Mouse (Mus musculus) telencephalon, adult 2 months (tissue): Measurements from ENCODE around the gene Zswim1.
A peak's percentile ranks its signal among the peaks of the same experiment; 100 is the strongest.
"Not testable (repeated sequence)": the region's sequence is repeated elsewhere in the genome, so short reads cannot be mapped to it uniquely, and the experiment has no call there.

Experiments
- DNase-seq: peaks from one replicate; pipeline ENCODE4 v3.0.0-alpha.2; 2011; ENCODE audit warnings: low read depth, low spot score

The Zswim1 gene

DNA sequence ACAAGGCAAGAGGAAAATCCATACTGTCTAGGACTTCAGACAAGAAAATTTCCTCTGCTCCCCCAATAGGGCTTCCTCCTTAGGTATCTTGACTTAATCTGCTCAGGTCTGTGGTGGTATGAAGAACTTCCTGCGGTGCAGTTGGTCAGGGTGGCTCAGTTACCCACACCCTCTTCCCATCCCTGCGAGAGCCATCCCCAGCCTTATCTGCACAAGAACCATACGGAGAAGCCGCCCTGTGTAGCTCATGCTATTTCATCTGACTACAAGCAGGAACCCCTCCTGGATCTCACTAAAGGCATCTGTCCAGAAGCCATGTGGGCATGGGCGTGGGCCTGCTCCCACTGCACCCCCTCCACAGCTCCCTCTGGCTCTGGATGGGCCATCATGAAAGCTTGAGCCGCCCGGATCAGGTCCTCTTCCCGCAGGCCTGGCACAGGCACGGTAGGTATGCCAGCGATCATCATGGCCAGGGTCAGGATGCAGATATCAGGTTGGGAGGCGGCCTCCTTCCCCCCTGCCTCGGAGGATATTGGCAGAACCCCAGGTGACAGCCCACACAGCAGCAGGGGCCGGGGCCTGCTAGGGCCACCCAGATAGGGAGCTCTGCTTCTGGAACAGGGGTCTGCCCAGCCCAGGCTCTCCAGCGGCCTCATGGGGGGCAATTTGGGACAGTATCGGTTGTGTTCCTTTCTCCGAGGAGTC, 4.8 kb downstream of the Zswim1 start:
- no peak for DNase-seq

DNA sequence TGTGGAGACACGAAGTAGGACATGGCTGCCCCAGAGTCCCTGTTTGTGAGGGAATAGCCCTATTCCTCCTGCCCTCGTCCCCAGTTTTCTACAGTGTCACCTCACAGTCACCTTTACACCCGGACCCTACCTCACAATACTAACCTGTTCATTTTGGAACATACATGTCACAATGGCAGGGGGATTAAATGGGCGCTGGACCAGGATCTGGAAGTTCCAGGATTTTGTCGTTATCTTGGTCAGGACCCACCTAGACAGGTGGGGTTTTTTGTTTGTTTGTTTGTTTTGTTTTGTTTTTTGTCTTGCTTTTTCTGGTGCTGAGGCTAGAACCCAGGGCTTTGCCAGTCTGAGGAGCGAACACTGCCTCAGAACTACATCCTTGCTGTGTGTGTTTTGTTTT, 6.0 kb downstream of the Zswim1 start, which contains the start of gene Spata25:
Spata25 (minus strand) TSS at position 101 of the 400 bp plus-strand sequence.
- no peak for DNase-seq

DNA sequence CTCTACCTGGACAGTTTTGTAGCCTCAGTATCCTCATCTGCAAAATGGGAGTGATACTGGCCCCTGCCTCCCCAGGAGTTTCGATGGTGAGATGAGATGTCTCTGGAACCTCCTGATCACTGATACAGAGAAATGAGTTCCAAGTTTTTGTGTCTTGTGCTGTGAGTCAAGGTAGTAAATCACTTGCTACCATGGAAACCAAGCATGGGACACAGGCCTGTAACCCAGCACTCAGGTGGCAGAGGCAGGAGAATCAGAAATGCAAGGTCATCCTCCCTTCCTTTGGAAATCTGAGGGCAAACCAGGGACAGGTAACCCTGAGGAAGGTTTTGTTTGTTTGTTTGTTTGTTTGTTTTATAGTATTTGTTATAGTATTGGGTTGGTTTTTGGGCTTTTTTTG, 6.6 kb downstream of the Zswim1 start:
- no peak for DNase-seq

DNA sequence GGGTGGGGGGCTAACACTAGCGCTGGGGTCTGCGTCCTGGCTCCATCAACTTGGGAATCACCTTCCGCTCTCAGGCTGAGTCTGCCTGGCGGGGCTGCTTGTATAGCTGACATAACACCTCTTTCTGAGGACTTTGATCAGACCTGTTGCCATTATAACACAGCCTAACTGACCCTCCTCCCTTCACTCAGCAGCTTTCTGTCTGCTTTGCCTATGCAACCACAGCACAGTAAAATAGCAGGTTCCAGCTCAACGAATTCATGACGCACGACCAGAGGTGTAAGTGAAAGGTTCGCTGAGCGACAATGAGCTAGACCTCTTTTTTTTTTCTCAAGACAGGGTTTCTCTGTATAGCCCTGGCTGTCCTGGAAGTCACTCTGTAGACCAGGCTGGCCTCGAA, 8.5 kb downstream of the Zswim1 start:
- no peak for DNase-seq

DNA sequence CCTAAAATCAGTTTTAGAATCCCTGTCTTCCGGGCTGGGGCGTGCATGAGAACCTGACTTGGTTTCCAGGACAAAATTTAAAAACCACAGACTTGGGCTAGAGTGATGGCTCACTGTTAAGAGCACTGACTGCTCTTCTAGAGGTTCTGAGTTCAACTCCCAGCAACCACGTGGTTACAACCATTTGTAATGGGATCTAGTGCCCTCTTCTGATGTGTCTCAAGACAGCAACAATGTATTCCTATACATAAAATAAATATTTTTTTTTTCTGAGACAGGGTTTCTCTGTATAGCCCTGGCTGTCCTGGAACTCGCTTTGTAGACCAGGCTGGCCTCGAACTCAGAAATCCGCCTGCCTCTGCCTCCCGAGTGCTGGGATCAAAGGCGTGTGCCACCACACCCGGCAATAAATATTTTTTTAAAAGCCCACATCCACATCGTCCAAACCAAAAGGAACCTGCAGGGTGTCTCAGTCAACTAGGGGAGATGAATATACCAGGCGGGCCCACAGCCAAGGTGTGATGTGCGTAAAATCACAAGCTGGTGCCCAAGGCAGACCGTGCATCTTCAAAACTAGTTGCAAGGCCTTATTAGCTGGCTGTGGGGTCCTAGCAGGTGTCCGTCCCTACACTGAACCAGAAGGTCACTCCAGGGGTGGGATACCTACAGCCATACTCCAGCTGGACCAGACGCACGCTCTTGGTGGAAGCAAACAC, 9.7 kb downstream of the Zswim1 start:
- no peak for DNase-seq

DNA sequence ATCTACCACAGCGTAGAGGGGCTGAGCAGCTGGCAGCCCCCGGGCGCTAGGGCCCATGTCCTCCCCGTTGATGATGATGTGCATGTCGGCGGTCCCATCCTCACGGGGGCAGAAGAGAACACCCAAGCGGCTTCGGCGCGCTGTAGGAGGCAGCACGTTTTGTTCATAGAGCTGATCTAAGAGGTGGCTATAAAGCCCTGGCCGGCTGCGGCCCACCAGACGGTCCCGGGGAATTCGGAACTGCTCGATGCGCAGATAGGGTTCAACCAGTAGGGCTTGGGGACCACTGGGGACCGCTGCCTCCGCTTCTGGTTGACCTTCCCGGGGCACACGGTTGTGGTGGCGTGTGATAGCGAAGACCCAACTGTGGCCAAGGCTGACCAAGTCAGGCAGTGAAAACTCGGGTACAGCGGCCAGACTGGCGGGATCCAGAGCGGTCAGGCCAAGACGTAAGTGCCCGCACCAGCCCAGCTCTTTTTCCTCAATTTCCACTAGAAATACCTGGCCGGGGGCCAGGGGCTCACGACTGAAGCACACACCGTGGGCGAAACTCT, 10.3 kb downstream of the Zswim1 start, which contains the start of gene Ctsa:
Ctsa (plus strand) TSS at position 126 of the 554 bp plus-strand sequence.
- peak; percentile 48 for DNase-seq

DNA sequence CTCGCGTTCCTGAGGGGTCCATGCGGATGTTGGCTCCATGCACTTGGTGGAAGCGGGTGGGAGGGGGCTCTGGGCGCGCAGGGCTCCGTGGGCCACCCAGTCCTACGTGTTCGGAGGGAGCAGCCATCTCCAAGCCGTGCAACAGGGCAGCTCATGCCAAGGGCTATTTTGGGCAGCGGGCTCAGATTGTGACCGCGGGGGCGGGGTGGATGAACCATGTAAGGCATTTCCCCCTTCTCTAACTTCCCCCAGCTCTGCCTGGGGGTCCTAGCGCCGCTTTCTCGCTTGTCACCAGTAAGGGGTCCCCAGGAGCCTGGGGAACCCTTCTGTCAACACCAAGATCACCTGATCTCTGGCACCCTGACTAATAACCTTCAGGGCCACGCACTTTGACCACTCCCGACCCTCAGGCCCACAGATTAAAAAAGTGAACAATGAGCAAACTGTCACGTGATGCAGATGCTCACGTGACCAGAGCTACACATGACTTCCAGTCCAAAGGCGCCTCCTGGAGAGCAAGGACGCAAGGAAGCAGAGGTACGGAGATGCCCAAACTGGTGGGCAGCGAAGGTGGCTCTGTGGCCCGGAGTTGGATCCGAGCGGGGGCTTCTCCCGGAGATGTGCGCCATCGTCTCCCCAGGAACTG, 11.0 kb downstream of the Zswim1 start, which contains the start of gene Neurl2:
Neurl2 (minus strand) TSS at position 143 of the 646 bp plus-strand sequence.
- peak; percentile 91 for DNase-seq

DNA sequence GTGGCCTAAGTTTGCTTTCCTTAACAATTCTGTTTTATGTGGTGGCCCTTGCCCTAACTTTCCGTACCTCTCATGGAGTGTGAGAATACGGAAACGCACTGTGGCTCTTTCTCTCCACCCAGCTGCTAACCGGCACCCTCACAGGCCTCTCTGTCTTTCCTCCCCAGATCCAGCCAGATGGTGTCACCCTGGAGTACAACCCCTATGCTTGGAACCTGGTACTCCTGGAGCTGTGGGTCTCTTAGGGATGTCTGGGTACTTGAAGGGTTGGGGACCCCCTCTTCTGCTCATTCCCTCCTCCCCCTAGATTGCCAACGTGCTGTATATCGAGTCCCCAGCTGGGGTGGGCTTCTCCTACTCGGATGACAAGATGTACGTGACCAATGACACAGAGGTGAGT, 12.0 kb downstream of the Zswim1 start:
- no peak for DNase-seq

DNA sequence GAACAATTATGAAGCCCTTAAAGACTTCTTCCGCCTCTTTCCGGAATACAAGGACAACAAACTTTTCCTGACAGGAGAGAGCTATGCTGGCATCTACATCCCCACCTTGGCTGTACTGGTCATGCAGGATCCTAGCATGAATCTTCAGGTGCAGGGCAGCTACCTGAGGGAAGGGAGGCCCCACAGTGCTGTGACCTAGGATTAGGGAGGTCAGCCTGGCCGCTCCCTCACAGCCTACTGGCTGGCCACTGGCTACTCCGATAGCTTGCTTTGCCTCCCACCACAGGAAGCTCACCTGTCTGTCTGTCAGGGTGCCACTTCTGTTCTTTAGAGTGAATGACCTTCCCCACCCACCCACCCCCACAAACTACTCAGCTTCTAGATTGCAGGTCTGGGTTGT, 12.7 kb downstream of the Zswim1 start:
- DNase-seq, result no peak

DNA sequence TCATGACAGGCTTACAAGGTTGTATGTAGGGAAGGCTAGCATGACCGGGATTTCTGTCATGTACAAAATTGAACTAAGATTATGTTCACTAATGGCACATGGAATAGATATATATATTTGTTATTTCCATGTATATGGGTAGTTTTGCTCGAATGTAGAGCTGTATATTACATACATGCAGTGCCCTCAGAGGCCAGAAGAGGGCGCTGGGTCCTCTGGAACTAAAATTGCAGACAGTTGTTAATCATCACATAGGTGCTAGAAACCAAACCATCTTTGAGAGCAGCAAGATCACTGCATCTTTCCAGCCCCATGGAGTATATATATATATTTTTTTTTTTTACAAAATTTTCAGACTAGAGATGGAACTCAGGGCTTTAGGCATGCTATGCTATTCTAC, 23.3 kb downstream of the Zswim1 start:
- no peak for DNase-seq

DNA sequence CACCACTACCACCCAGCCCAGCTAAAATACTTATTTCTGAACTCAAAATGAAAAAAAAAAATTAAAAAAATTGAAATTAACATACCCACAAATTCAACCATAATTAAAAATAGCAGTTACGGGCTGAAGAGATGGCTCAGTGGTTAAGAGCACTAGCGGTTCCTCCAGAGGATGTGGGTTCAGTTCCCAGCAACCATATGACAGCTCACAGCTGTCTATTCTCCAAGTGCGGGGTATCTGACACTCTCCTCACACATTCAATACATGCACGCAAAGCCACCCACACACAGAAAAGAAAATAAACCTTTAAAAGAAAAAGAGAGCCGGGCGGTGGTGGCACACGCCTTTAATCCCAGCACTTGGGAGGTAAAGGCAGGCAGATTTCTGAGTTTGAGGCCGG, 27.6 kb downstream of the Zswim1 start:
- peak; percentile 55 for DNase-seq

DNA sequence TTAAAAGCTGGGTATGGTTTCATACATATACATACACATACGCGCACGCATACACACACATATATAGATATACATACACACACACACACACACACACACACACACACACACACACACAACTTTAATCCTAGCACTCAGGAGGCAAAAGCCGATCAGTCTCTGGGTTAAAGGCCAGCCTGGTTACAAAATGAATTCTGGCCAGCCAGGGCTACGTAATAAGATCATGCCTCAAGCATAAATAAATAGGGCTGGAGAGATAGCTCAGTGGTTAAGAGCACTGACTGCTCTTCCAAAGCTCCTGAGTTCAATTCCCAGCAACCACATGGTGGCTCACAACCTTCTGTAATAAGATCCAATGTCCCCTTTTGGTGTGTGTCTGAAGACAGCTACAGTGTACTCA, 33.1 kb downstream of the Zswim1 start:
- not testable (repeated sequence) for DNase-seq

DNA sequence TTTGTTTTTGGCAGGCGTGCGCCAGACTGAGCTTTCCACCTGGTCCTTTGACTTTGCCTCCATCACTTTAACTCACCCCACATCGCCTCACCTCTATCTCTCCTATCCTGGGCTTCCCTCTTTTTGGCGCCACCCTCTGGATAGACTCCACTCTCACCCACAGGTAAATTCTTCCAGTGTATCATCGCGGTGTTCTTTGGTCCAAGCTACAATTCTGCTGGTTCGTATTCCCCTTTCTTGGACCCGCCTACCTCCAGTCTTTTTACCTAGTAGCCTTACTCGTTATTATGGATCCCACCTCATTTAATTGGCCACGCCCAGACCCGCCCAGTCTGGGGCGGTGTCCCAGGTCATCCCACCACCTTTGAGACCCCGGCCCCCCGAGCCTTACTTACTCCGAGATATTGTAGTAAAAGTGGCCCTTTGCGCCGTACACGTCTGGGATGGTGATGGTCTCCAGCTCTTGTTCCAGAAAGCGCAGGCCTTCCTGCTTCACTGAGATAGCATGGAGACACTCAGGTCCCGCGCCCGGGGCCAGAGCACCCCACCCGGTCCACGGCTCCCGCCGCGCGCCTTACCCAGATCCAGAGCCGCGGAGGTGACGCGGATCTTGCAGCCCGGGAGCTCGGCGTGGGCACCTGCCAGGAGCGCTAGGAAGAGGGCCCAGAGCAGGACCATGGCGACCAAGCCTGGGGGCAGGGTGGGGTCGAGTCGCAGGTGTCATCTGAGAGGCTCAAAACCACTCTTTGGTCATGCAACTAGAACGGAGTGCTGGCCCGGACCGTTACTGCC, 34.0 kb downstream of the Zswim1 start:
- no peak for DNase-seq

DNA sequence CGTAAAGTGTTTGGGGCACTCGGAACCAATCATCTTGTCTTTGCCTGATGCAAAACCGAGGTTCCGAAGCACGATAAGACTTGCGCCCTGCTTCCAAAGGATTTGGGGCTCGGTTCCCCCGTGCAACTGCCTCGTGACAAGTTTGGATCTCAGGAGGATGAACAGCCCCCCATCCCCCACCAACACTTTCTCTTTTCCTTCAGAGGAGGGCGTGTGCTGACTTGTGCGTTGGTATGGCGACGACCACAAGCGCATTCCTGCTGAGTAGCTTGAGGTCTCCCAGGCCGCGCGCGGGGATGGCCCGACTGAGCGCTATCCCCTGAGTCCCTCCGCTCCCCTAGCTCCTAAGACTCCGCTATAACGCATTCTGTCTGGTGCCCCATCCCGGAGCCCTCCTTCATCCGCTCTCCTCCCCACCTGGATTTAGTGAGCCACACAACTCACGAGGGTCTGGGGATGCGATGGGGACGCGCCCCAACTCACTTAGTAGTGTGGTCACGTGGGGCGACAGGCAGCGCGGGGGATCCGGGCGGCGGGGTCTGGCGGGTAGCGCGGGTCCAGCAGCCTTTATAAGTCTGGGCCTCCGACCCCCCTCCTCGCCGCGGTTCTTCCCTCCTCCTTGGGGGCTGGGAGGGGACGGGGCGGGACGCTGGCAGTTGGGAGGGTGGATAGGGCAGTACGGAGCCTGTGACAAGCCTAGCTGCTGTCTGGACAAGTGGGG, 34.8 kb downstream of the Zswim1 start, which contains the start of gene Pltp:
Pltp (minus strand) TSS at position 611 of the 721 bp plus-strand sequence.
- DNase-seq, result no peak

DNA sequence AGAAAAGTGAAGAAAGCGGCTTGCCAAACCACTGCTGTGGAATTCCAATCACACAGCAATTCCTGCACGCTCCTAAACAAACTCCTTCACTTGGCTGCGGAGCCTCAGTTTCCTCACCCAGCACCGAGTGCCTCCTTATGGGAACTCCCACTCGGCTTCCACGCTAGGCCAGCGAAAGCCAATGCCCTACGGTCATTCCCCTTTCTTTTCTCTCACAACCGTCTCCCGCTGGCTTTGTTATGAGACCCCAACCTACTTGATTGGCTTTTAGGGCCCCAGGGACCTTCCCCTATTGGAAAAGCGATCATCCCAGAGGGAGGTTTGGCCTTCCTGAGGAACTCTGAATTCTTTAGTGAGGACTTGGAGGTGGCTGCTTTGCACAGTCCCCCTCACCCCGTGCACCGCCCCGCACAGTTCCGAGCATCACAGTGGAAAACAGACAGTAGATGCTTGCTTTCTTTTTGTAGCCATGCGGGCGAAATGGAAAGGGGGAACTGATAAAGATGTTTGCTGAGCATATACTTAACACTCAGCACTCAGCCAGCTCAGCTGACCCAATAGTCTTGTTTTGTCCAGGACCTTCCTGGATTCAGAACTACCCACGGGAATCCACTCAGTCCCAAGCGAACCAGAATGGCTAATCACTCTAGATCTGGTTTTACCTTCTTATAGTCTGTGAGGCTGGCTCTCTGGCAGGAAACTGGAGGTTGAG, 35.5 kb downstream of the Zswim1 start:
- no peak for DNase-seq

DNA sequence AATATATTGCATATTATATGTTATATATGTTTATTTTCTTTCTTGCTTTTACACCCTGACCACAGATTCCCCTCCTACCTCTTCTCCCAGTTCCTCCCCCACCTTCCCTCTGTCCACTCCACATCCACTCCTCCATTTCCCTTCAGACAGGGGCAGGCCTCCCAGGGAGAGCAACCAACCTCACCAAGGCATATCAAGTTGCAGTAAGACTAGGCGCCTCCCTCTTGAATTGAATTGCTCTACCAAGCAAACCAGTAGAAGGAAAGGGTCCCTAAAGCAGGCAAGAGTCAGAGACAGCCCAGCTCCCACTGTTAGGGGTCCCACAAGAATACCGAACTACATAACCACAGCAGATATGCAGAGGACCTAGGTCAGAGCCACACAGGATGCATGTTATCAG, 36.7 kb downstream of the Zswim1 start:
- DNase-seq, result no peak

DNA sequence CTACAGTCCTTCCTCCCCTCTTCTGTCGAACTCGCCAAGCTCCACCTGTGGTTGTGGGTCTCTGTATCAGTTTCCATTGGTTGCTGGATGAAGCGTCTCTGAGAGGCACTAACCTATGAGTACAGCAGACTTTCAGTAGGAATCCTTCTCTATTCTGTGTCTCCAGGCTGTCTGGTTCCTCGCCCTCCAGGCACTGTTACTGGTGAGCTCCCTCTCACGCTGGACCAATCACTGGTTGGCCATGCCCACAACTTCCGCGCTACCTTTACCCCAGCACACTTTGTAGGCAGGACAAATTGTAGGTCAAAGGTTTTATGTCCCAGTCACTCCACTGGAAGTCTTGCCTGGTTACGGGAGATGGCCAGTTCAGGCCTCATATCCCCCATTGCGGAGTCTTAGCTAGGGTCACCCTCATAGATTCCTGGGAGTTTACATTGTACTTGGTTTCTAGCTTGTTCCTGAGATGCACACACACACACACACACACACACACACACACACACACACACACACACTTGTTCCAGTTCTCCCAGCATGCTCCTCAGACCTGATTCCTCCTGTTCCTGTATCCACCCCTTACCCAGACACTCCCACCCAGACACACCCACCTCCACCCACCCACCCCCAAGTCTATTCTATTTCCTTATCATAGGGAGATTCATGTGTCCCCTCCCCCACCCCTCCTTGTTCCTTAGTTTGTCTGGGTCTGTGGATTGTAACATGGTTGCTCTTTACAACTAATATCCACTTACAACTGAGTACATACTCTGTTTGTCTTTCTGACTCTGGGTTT, 37.4 kb downstream of the Zswim1 start:
- DNase-seq, result no peak

DNA sequence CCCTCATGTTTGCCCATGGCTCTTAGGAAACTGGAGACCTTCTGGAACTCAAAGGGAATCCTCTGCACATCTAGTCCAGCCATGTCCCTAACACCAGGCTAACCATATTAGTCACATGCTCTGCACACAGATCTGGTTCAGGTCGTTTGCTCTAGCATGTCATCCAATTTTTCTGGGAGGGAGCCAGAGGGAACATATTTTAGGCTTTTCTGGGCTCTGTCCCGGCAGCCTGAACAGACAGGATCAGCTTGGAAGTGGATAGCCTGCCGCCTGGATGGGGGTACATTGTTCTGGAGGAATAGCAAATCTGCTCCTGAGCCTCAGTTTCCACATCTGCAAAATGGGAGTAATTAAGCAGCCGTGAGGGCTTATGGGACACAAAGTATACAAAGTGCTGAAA, 38.6 kb downstream of the Zswim1 start:
- DNase-seq, result no peak

DNA sequence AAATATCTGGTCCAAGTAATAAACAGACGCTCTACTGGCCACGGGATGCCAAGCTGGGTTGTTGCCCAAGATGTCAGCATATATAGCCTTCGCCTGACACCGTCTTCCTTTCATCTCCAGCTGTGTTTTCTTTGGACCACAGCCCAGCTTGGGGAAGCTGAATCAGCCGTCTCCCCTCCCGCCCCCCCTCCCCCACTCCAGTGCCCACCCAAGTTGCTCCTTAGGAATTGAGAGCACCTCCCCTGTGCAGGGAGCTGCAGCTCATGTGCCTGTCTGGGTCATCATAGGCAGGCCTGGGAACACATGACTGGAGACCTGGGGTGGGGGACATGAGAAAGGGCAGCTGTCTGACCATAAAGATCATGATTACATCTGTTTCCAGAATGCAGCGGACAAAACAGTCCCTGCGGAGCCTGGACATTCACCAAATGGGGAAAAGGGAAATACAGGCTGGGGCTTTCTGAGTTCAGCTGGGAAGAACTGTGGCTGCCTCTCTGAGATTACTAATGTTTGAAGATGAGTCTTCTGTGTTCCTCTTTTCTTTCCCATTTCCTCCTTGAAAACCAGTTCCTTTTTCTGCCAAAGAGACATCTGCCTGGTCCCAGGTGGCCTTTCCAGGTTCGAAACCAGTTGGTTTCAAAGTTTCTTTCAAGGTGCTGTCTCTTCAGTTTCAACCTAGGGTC, 39.8 kb downstream of the Zswim1 start:
- no peak for DNase-seq
